Mouse (Mus musculus): ENCODE measurements around the gene Pgr15l. TPM values are rescaled to one million over a fixed set of nuclear protein-coding genes. Genes with fewer than 3 reads are reported as not detected.

Pgr15l gene
- not detected in 2 replicates for total RNA-seq (2017)

DNA sequence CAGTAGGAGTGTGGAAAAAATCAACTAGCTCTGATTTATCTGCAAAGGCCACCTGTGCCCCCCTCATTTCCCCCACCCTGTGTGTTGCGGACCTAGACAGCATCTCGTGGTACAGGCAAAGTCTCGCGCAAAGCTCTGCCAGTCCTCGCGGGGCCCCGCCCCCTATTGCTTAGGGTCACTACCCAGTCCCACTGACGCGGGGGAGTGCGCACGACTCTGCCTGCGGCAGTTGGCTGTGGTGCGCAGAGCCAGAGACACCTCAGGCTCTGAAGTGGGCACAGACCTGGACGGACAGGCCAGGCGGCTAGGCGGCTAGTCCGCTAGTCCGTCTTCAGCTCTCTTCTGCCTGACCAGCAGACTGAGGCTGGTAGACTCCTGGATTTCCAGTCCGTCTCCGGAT is at the start of gene Pgr15l:
Pgr15l (plus strand) TSS at position 228 of the 400 bp plus-strand sequence.
- ATAC-seq (ENCODE audit: extremely low read depth, insufficient number of reproducible peaks, low FRiP score, poor library complexity, severe bottlenecking), result no peak

DNA sequence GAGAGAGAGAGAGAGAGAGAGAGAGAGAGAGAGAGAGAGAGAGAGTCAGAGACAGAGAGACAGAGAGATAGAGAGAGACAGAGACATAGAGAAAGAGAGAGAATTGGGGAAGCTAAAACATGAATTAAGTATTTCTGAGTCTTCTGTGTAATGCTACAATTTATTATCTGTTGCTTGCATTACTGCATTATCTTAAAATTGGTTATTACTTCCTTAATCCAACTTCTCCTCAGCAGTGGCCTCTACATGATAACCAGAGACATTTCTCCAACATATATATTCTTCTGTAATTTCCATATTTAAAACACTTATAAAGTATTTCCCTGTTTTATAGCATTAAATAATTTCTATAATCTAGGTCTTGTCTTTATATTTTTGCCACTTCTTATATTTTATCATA is 44.9 kb upstream of the Pgr15l start:
- ATAC-seq (ENCODE audit: extremely low read depth, insufficient number of reproducible peaks, low FRiP score, poor library complexity, severe bottlenecking), result no peak

DNA sequence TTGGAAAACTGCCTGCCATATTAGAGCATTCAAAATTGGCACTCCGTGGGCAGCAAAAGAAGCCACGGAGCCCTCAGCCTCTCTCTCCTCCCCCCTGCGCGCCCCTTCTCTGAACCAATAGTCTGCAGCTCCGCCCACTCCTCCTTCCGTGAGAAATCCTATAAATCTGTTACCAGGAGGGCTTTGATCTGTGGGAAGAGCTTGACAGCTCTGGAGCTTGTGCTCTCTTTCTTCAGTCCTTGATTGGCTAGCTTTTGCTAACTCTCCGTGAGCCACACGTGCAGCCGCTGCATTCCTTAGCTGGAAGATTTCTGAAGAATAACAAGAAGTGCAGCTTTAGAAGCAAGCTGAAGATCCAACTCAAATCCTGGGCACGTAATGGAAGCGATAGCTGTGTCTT is 2.6 kb upstream of the Pgr15l start:
- ATAC-seq (ENCODE audit: extremely low read depth, insufficient number of reproducible peaks, low FRiP score, poor library complexity, severe bottlenecking), result no peak

Measured in neutrophil, adult 5-6 weeks (primary cell).